Mouse (Mus musculus) embryonic facial prominence, embryonic 11.5 days (tissue): ENCODE measurements around the gene Nat14. TPM values are rescaled to one million over a fixed set of nuclear protein-coding genes. Genes with fewer than 3 reads are reported as not detected.

Experiments
- ATAC-seq: fragments of 200-750 bp; cut with Nextera tagmentation; replicated peaks from 2 replicates; pipeline ENCODE4 v1.8.0; 2017; ENCODE audit warnings: low read depth; ENCODE audit not compliant: insufficient number of reproducible peaks, low FRiP score, low TSS enrichment
- DNase-seq: peaks from one replicate; pipeline ENCODE4 v3.0.0-alpha.2; 2015; ENCODE audit warnings: low spot score
- H3K27ac ChIP-seq: fragments of 300-500 bp; sonication (generic); replicated peaks from 2 replicates; pipeline ENCODE4 v1.5.1; 2014; ENCODE audit warnings: mild to moderate bottlenecking, low read depth, low read length, control low read depth
- H3K27me3 ChIP-seq: fragments of 300-500 bp; sonication (generic); 2 replicates; pipeline ENCODE4 v1.6.1; 2014; ENCODE audit warnings: mild to moderate bottlenecking, low read length, moderate library complexity, mixed read lengths; ENCODE audit not compliant: control insufficient read depth, insufficient read depth
- H3K36me3 ChIP-seq: fragments of 300-500 bp; sonication (generic); replicated peaks from 2 replicates; pipeline ENCODE4 v1.6.1; 2014; ENCODE audit warnings: low read depth, mild to moderate bottlenecking, low read length, moderate library complexity, mixed read lengths; ENCODE audit not compliant: control insufficient read depth, insufficient read depth
- H3K4me1 ChIP-seq: fragments of 300-500 bp; sonication (generic); 2 replicates; pipeline ENCODE4 v1.6.1; 2014; ENCODE audit warnings: low read length, mixed read lengths; ENCODE audit not compliant: control insufficient read depth, insufficient read depth
- H3K4me2 ChIP-seq: fragments of 300-500 bp; sonication (generic); 2 replicates; pipeline ENCODE4 v1.6.1; 2014; ENCODE audit warnings: low read depth, mild to moderate bottlenecking, control low read depth, low read length, moderate library complexity
- H3K4me3 ChIP-seq: fragments of 300-500 bp; sonication (generic); 2 replicates; pipeline ENCODE4 v1.5.1; 2014; ENCODE audit warnings: low read depth, low read length, control low read depth
- H3K9ac ChIP-seq: fragments of 300-500 bp; sonication (generic); replicated peaks from 2 replicates; pipeline ENCODE4 v1.6.1; 2014; ENCODE audit warnings: mild to moderate bottlenecking, control low read depth, low read length
- H3K9me3 ChIP-seq: fragments of 300-500 bp; sonication (generic); replicated peaks from 2 replicates; pipeline ENCODE4 v1.6.1; 2016; ENCODE audit warnings: mild to moderate bottlenecking, low read length, inconsistent platforms, mixed read lengths; ENCODE audit not compliant: control insufficient read depth
- WGBS: fragments of 180-500 bp; shearing (Covaris S2); extraction: QIAGEN DNeasy Blood & Tissue Kit; methylation state at CpG from one replicate; pipeline ENCODE4 v1.1.7; 2014; 5-methylcytosine and 5-hydroxymethylcytosine counted together
- polyA plus RNA-seq: library from polyadenylated mRNA; unstranded; fragments of >200 nt; fragmentation: Nextera tagmentation; extraction: Ambion mirVana; gene quantifications from 2 replicates; pipeline ENCODE4 v1.2.1, GENCODE M21; 2014

The Nat14 gene
- polyA plus RNA-seq, 1 experiment from 2014 or later, result 2.8 TPM

GRCm38 (mm10) chr7:4912248-4912647 is 9.6 kb upstream of the Nat14 start:
- DNase-seq, result no peak
- H3K4me3 ChIP-seq, result no peak overlapping the region

DNA sequence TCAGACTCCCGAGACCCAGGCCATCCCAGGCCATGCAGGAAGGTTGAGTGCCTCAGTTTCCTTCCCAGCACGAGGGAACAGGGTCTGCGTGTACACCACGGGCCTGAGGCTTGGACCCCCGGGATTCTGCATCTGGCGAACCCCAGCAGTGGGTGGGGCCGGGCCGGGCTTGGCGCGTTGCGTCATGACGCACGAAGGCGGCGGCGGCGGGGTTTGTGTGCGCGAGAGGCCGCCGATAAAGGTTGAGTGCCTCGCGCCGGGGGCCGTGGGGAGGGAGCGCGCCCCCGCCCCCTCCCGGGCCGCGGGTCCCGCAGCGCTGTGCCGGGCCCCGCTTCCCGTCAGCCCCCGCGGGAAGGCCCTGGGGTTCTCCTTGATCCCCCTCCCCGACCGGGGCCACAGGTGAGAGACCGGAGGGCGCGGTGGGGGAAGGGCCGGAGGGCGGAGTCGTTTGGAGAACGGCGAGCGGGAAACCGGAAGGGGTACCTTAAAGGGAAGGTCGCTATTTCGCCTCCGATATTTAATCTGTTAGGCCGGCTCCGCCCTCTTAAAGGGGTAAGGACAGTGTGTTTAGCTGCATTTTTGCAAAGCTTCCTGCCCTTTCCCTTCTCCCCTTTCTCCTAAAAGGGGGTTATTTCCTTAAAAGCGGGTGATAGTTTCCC is 6.7 kb upstream of the Nat14 start, which contains the start of gene Zfp628:
Zfp628 (plus strand) TSS at position 211 of the 659 bp plus-strand sequence.
- under 1% methylated on average over 55 of the region's 56 CpGs for WGBS
- Histone ChIP-seq H3K4me2 (peak within 1 kb of the TSS; percentile 67), H3K9ac (peak within 1 kb of the TSS; percentile 93), H3K4me3 (peak within 1 kb of the TSS; percentile 67), H3K9me3 (no peaks in the 10 kb centered on the region), H3K4me1 (no peaks in the 10 kb centered on the region), H3K27ac (peak within 1 kb of the TSS; percentile 96), H3K27me3 (no peaks in the 10 kb centered on the region), H3K36me3 (peaks cover 6% of the 10 kb centered on the region)
- DNase-seq (peak; percentile 98), ATAC-seq (peak; percentile 84)

More at GRCm38 (mm10) chr7:4912248-4912647, 9.6 kb upstream of the Nat14 start:
- no peak for ATAC-seq
- H3K4me2 ChIP-seq, result no peak overlapping the region
- H3K27ac ChIP-seq, result no peak overlapping the region
- H3K9ac ChIP-seq, result no peak overlapping the region
- WGBS, result 68% methylated on average over 5 of the region's 5 CpGs
- H3K9me3 ChIP-seq, result no peaks in the 10 kb centered on the region
- H3K36me3 ChIP-seq, result no peaks in the 10 kb centered on the region
- H3K4me1 ChIP-seq, result no peaks in the 10 kb centered on the region
- no peaks in the 10 kb centered on the region for H3K27me3 ChIP-seq

GRCm38 (mm10) chr7:4915669-4916416 is 6.0 kb upstream of the Nat14 start:
- Histone ChIP-seq H3K4me2 (peak overlapping the region; percentile 67), H3K4me3 (peak overlapping the region; percentile 67), H3K4me1 (no peaks in the 10 kb centered on the region), H3K27me3 (no peaks in the 10 kb centered on the region), H3K36me3 (peaks cover 8% of the 10 kb centered on the region), H3K27ac (peak overlapping the region; percentile 96), H3K9me3 (no peaks in the 10 kb centered on the region), H3K9ac (peak overlapping the region; percentile 93)
- ATAC-seq, result peak; percentile 42; the same call in 1 of the 2 replicates
- WGBS, result 27% methylated on average over 14 of the region's 14 CpGs
- peak; percentile 23 for DNase-seq

- WGBS, result 87% methylated on average over 2 of the region's 2 CpGs
- Histone ChIP-seq H3K27me3 (no peaks in the 10 kb centered on the region), H3K36me3 (peaks cover 8% of the 10 kb centered on the region), H3K9ac (no peak overlapping the region; the same call in 1 of the 2 replicates), H3K27ac (no peak overlapping the region), H3K4me1 (0 out of 2 replicates have a peak, but pooled peaks cover 2% of the 10 kb centered on the region), H3K9me3 (no peaks in the 10 kb centered on the region), H3K4me3 (no peak overlapping the region), H3K4me2 (no peak overlapping the region)
- no peak for DNase-seq
- no peak for ATAC-seq
Measured at GRCm38 (mm10) chr7:4917494-4917893, 4.3 kb upstream of the Nat14 start.

GRCm38 (mm10) chr7:4918681-4919080 is 3.1 kb upstream of the Nat14 start:
- no peaks in the 10 kb centered on the region for H3K9me3 ChIP-seq
- no peak overlapping the region for H3K4me3 ChIP-seq
- H3K4me1 ChIP-seq, result peaks cover 5% of the 10 kb centered on the region
- peaks cover 8% of the 10 kb centered on the region for H3K36me3 ChIP-seq
- H3K27me3 ChIP-seq, result no peaks in the 10 kb centered on the region
- DNase-seq (no peak), ATAC-seq (no peak)
- no peak overlapping the region for H3K27ac ChIP-seq
- 95% methylated on average over 15 of the region's 15 CpGs for WGBS
- H3K9ac ChIP-seq, result no peak overlapping the region
- no peak overlapping the region for H3K4me2 ChIP-seq

DNA sequence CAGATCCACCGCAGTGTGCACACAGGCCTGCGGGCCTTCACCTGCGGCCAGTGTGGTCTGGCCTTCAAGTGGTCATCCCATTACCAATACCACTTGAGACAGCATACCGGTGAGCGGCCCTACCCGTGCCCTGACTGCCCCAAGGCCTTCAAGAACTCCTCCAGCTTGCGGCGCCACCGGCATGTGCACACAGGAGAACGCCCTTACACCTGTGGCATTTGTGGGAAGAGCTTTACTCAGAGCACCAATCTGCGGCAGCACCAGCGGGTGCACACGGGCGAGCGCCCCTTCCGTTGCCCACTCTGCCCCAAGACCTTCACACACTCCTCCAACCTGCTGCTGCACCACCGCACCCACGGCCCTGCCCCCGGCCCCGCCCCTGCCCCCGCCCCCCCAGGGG is 2.7 kb upstream of the Nat14 start:
- no peak overlapping the region for H3K27ac ChIP-seq
- peaks cover 9% of the 10 kb centered on the region for H3K4me1 ChIP-seq
- ATAC-seq, result no peak
- H3K27me3 ChIP-seq, result no peaks in the 10 kb centered on the region
- no peak for DNase-seq
- H3K9ac ChIP-seq, result no peak overlapping the region
- no peak overlapping the region for H3K4me3 ChIP-seq
- H3K36me3 ChIP-seq, result peaks cover 8% of the 10 kb centered on the region
- H3K9me3 ChIP-seq, result no peaks in the 10 kb centered on the region
- H3K4me2 ChIP-seq, result no peak overlapping the region
- WGBS, result 87% methylated on average over 21 of the region's 21 CpGs

DNA sequence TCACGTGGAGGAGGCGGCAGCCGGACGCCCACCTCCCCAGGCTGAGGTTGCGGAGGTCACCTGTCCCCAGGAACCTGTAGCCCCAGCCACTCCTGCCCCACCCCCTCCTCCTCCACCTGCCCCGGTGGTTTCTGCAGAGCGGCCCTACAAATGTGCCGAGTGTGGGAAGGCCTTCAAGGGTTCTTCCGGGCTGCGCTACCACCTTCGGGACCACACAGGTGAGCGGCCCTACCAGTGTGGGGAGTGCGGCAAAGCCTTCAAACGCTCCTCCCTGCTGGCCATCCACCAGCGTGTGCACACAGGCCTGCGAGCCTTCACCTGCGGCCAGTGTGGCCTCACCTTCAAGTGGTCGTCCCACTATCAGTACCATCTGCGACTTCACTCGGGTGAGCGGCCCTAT is 1.9 kb upstream of the Nat14 start:
- H3K9ac ChIP-seq, result no peak overlapping the region
- no peak for DNase-seq
- peaks cover 14% of the 10 kb centered on the region for H3K4me1 ChIP-seq

GRCm38 (mm10) chr7:4920496-4920895 is 1.3 kb upstream of the Nat14 start:
- no peak overlapping the region for H3K9ac ChIP-seq
- peaks cover 8% of the 10 kb centered on the region for H3K36me3 ChIP-seq
- H3K27ac ChIP-seq, result peak overlapping the region; percentile 65; the same call in 1 of the 2 replicates
- no peaks in the 10 kb centered on the region for H3K27me3 ChIP-seq
- no peak overlapping the region for H3K4me2 ChIP-seq
- H3K4me1 ChIP-seq, result peaks cover 18% of the 10 kb centered on the region
- DNase-seq, result no peak
- 90% methylated on average over 19 of the region's 19 CpGs for WGBS
- H3K9me3 ChIP-seq, result no peaks in the 10 kb centered on the region
- ATAC-seq, result no peak
- no peak overlapping the region for H3K4me3 ChIP-seq

More for the DNA sequence above, 1.9 kb upstream of the Nat14 start:
- 89% methylated on average over 21 of the region's 21 CpGs for WGBS
- Histone ChIP-seq H3K9me3 (no peaks in the 10 kb centered on the region), H3K4me2 (no peak overlapping the region), H3K4me3 (no peak overlapping the region), H3K36me3 (peaks cover 8% of the 10 kb centered on the region), H3K27ac (no peak overlapping the region), H3K27me3 (no peaks in the 10 kb centered on the region)
- ATAC-seq, result no peak
